8 mouse cellular contexts compared by ENCODE assay signal in the genomic region with DNA sequence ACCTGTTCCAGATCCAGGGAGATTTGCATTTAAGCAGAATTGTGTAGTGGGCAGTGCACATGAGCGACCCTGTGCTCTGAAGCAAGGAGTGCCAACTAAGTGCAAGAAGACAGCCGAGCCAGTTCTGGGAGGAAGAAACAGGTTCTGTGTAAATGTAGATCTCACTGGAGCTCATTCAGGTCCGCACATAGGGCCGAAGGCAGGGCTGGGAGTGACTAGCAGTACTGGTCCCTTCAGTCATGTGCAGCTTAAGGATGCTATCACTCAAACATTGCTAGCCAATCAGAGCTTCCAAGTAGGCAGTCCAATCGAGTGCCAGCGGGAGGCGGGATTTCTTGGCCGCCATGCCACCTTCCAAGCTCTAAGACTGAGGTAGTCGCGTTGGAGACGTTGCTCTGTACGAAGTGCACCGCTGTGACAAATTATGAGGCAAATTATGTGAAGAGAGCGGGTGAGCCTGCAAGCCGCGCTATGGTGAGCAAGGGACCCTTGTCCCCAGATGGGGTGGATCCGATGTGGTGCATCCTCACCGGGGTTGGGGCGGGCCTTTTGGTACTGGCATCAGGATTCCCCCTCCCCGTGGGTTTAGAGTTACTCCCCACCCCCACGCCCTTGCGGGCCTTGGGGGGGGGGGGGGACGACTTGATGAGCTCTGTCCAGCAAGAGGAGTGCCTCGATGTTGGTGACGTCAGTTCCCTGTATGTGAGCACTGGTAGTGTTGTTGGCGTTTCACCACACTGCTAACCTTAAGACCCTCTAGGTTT. TPM values are rescaled to one million over a fixed set of nuclear protein-coding genes. Genes with fewer than 3 reads are reported as not detected.
DNase-seq lines count a peak whose midpoint lies in the region; ATAC-seq and TF ChIP-seq lines count a peak whose summit lies in the region.

No protein-coding gene starts in this region.

- TF ChIP-seq POLR2A in testis, adult 2 months (IDR thresholded peaks at IDR 0.05; ENCODE audit: control insufficient read depth, low read depth, low read length): peak; percentile 64; the same call in 1 of the 2 replicates

- peaks cover 38% of the 10 kb centered on the region for H3K36me3 ChIP-seq in E14TG2a.4 (ENCODE audit: insufficient read depth, low read length)
- peaks cover 34% of the 10 kb centered on the region for H3K36me3 ChIP-seq in forebrain, embryonic 12.5 days (replicated peaks)
- peaks cover 14% of the 10 kb centered on the region for H3K36me3 ChIP-seq in heart, postnatal 0 days (replicated peaks; ENCODE audit: control insufficient read depth, insufficient read depth, low read length)
- peaks cover 5% of the 10 kb centered on the region for H3K36me3 ChIP-seq in liver, embryonic 16.5 days (ENCODE audit: control insufficient read depth, insufficient read depth)
- peaks cover 40% of the 10 kb centered on the region for H3K36me3 ChIP-seq in neural tube, embryonic 13.5 days
- H3K36me3 ChIP-seq in testis, adult 2 months (ENCODE audit: control insufficient read depth, insufficient read depth, low read length): no peaks in the 10 kb centered on the region

- no peaks in the 10 kb centered on the region for H3K9me3 ChIP-seq in E14TG2a.4 (ENCODE audit: low read length)
- 0 out of 2 replicates have a peak, but pooled peaks cover 13% of the 10 kb centered on the region for H3K9me3 ChIP-seq in forebrain, embryonic 12.5 days
- 0 out of 2 replicates have a peak, but pooled peaks cover 5% of the 10 kb centered on the region for H3K9me3 ChIP-seq in heart, postnatal 0 days (replicated peaks; ENCODE audit: control insufficient read depth, low read length)
- H3K9me3 ChIP-seq in liver, embryonic 16.5 days (replicated peaks; ENCODE audit: control insufficient read depth, low read length): no peaks in the 10 kb centered on the region
- H3K9me3 ChIP-seq in neural tube, embryonic 13.5 days: peaks cover 25% of the 10 kb centered on the region

- TF ChIP-seq CTCF in E14TG2a.4 (conservative IDR thresholded peaks at IDR 0.05; ENCODE audit: low read length): no peak
- no peak for TF ChIP-seq CTCF in heart, postnatal 0 days (IDR thresholded peaks at IDR 0.05; ENCODE audit: low read depth)
- no peak for TF ChIP-seq CTCF in testis, adult 2 months (IDR thresholded peaks at IDR 0.05; ENCODE audit: control insufficient read depth, insufficient read depth, insufficient replicate concordance, low read depth, low read length)

- DNase-seq in c-Kit-positive CD71-positive TER-119-positive erythroid progenitor cells, embryonic 14.5 days (ENCODE audit: low spot score): peak; percentile 89
- DNase-seq in heart, postnatal 0 days (ENCODE audit: low spot score): peak; percentile 97
- peak; percentile 87 to 93 for DNase-seq in kidney, postnatal 4 days

- peak overlapping the region; percentile 64 for H3K4me2 ChIP-seq in forebrain, embryonic 12.5 days
- H3K4me2 ChIP-seq in heart, postnatal 0 days (ENCODE audit: low read depth, low read length): peak overlapping the region; percentile 82
- peak overlapping the region; percentile 93 for H3K4me2 ChIP-seq in liver, embryonic 16.5 days (ENCODE audit: low read depth, low read length)
- H3K4me2 ChIP-seq in neural tube, embryonic 13.5 days: peak overlapping the region; percentile 74

- peak overlapping the region; percentile 89 for H3K4me3 ChIP-seq in E14TG2a.4 (replicated peaks; ENCODE audit: low read length)
- H3K4me3 ChIP-seq in forebrain, embryonic 12.5 days (replicated peaks): peak overlapping the region; percentile 61
- peak overlapping the region; percentile 63 for H3K4me3 ChIP-seq in heart, postnatal 0 days (ENCODE audit: low read depth, low read length)
- peak overlapping the region; percentile 75 for H3K4me3 ChIP-seq in liver, embryonic 16.5 days (ENCODE audit: low read depth, low read length)
- H3K4me3 ChIP-seq in neural tube, embryonic 13.5 days: peak overlapping the region; percentile 69
- H3K4me3 ChIP-seq in testis, adult 2 months (ENCODE audit: control insufficient read depth, low read depth, low read length): peak overlapping the region; percentile 89

- no peaks in the 10 kb centered on the region for H3K27me3 ChIP-seq in E14TG2a.4 (ENCODE audit: insufficient read depth, low read length)
- H3K27me3 ChIP-seq in forebrain, embryonic 12.5 days: no peaks in the 10 kb centered on the region
- no peaks in the 10 kb centered on the region for H3K27me3 ChIP-seq in heart, postnatal 0 days (ENCODE audit: control insufficient read depth, insufficient read depth, low read length)
- H3K27me3 ChIP-seq in liver, embryonic 16.5 days (ENCODE audit: control insufficient read depth, insufficient read depth, low read depth, low read length): no peaks in the 10 kb centered on the region
- no peaks in the 10 kb centered on the region for H3K27me3 ChIP-seq in neural tube, embryonic 13.5 days
- H3K27me3 ChIP-seq in testis, adult 2 months (ENCODE audit: control insufficient read depth, insufficient read depth, low read length): no peaks in the 10 kb centered on the region

- under 1% methylated on average over 26 of the region's 26 CpGs for WGBS in forebrain, embryonic 12.5 days
- under 1% methylated on average over 26 of the region's 26 CpGs for WGBS in heart, postnatal 0 days
- under 1% methylated on average over 25 of the region's 26 CpGs for WGBS in liver, embryonic 16.5 days (ENCODE audit: insufficient replicate concordance)
- 1% methylated on average over 26 of the region's 26 CpGs for whole genome bisulfite sequencing in neural tube, embryonic 13.5 days

- ATAC-seq in forebrain, embryonic 12.5 days (ENCODE audit: low FRiP score): peak; percentile 96
- ATAC-seq in heart, postnatal 0 days (ENCODE audit: insufficient read depth, low read depth): peak; percentile 96
- ATAC-seq in liver, embryonic 16.5 days (ENCODE audit: low read depth): peak; percentile 92
- peak; percentile 98 for ATAC-seq in neural tube, embryonic 13.5 days (ENCODE audit: low read depth)

- peak overlapping the region; percentile 65 for H3K9ac ChIP-seq in forebrain, embryonic 12.5 days
- peak overlapping the region; percentile 61 for H3K9ac ChIP-seq in heart, postnatal 0 days (replicated peaks; ENCODE audit: low read depth, low read length)
- peak overlapping the region; percentile 71 for H3K9ac ChIP-seq in liver, embryonic 16.5 days (ENCODE audit: low read depth, low read length)
- H3K9ac ChIP-seq in neural tube, embryonic 13.5 days: peak overlapping the region; percentile 86

- peak overlapping the region; percentile 97 for H3K27ac ChIP-seq in forebrain, embryonic 12.5 days
- H3K27ac ChIP-seq in heart, postnatal 0 days (ENCODE audit: low read depth): peak overlapping the region; percentile 97
- peak overlapping the region; percentile 86 for H3K27ac ChIP-seq in liver, embryonic 16.5 days (ENCODE audit: low read length)
- peak overlapping the region; percentile 97 for H3K27ac ChIP-seq in neural tube, embryonic 13.5 days (replicated peaks)
- peak overlapping the region; percentile 39 for H3K27ac ChIP-seq in testis, adult 2 months (ENCODE audit: control insufficient read depth, insufficient read depth, low read depth, low read length)

- TF ChIP-seq EP300 in heart, postnatal 0 days (IDR thresholded peaks at IDR 0.05; ENCODE audit: low read depth): no peak

- H3K4me1 ChIP-seq in E14TG2a.4 (replicated peaks; ENCODE audit: low read depth, low read length): peaks cover 20% of the 10 kb centered on the region
- peaks cover 4% of the 10 kb centered on the region; the same call in 1 of the 2 replicates for H3K4me1 ChIP-seq in forebrain, embryonic 12.5 days
- peaks cover 3% of the 10 kb centered on the region; the same call in 1 of the 2 replicates for H3K4me1 ChIP-seq in heart, postnatal 0 days (ENCODE audit: control insufficient read depth, insufficient read depth)
- peaks cover 8% of the 10 kb centered on the region for H3K4me1 ChIP-seq in liver, embryonic 16.5 days (ENCODE audit: control insufficient read depth, low read depth, low read length)
- peaks cover 8% of the 10 kb centered on the region for H3K4me1 ChIP-seq in neural tube, embryonic 13.5 days (replicated peaks)
- H3K4me1 ChIP-seq in testis, adult 2 months (ENCODE audit: control insufficient read depth, insufficient read depth, low read length): peaks cover 2% of the 10 kb centered on the region; the same call in 1 of the 2 replicates

RNA-seq across cellular contexts. Expression of a gene that starts 0.4 kb away (rescaled TPM):
- polyA plus RNA-seq in forebrain, embryonic 12.5 days (2016; fragmentation: Nextera tagmentation; extraction: Ambion mirVana): 16.4 and 19.0 TPM in 2 replicates
- total RNA-seq in heart, postnatal 0 days (2014; rRNA removed; ENCODE audit: low replicate concordance): 4.5 and 13.3 TPM in 2 replicates
- 5.0 and 5.1 TPM in 2 replicates for polyA plus RNA-seq in heart, postnatal 0 days (2015; fragmentation: Nextera tagmentation; extraction: Ambion mirVana)
- 1.9 and 2.1 TPM in 2 replicates for polyA plus RNA-seq in liver, embryonic 16.5 days (2015; fragmentation: Nextera tagmentation; extraction: Ambion mirVana)
- polyA plus RNA-seq in neural tube, embryonic 13.5 days (2015; fragmentation: Nextera tagmentation; extraction: Ambion mirVana): 24.8 and 31.2 TPM in 2 replicates
- polyA plus RNA-seq in testis, adult 2 months (2012; rRNA removed): 1.9 and 2.1 TPM in 2 replicates

RNA-seq across cellular contexts. Expression of a gene that starts 34.4 kb away (rescaled TPM):
- 17.6 and 19.0 TPM in 2 replicates for polyA plus RNA-seq in forebrain, embryonic 12.5 days (2016; fragmentation: Nextera tagmentation; extraction: Ambion mirVana)
- 1.4 and 5.0 TPM in 2 replicates for total RNA-seq in heart, postnatal 0 days (2014; rRNA removed; ENCODE audit: low replicate concordance)
- polyA plus RNA-seq in heart, postnatal 0 days (2015; fragmentation: Nextera tagmentation; extraction: Ambion mirVana): 3.7 and 4.5 TPM in 2 replicates
- polyA plus RNA-seq in liver, embryonic 16.5 days (2015; fragmentation: Nextera tagmentation; extraction: Ambion mirVana): 3.8 and 5.8 TPM in 2 replicates
- 13.6 and 15.2 TPM in 2 replicates for polyA plus RNA-seq in neural tube, embryonic 13.5 days (2015; fragmentation: Nextera tagmentation; extraction: Ambion mirVana)
- polyA plus RNA-seq in testis, adult 2 months (2012; rRNA removed): 6.9 and 8.0 TPM in 2 replicates

RNA-seq across cellular contexts. Expression of a gene that starts 59.9 kb away (rescaled TPM):
- polyA plus RNA-seq in forebrain, embryonic 12.5 days (2016; fragmentation: Nextera tagmentation; extraction: Ambion mirVana): not detected in 2 replicates
- not detected in 2 replicates for total RNA-seq in heart, postnatal 0 days (2014; rRNA removed; ENCODE audit: low replicate concordance)
- not detected in 2 replicates for polyA plus RNA-seq in heart, postnatal 0 days (2015; fragmentation: Nextera tagmentation; extraction: Ambion mirVana)
- polyA plus RNA-seq in liver, embryonic 16.5 days (2015; fragmentation: Nextera tagmentation; extraction: Ambion mirVana): not detected in 2 replicates
- polyA plus RNA-seq in neural tube, embryonic 13.5 days (2015; fragmentation: Nextera tagmentation; extraction: Ambion mirVana): not detected in 2 replicates
- 0.72 and 1.1 TPM in 2 replicates for polyA plus RNA-seq in testis, adult 2 months (2012; rRNA removed)

Comparison
In these comparisons a context has a peak if more than half of its experiments do, and no peak if none do; other contexts are left out.
1. Peak in every context shown above with its lines: DNase-seq, ATAC-seq, H3K4me3 ChIP-seq and H3K27ac ChIP-seq.
2. H3K27ac ChIP-seq: peak in every context shown above with its lines; median percentile 97 in forebrain, embryonic 12.5 days; 97 in heart, postnatal 0 days; 97 in neural tube, embryonic 13.5 days; 86 in liver, embryonic 16.5 days; 39 in testis, adult 2 months.